Mouse (Mus musculus): ENCODE data around the gene Fkbp1b. TPM values are rescaled to one million over a fixed set of nuclear protein-coding genes. Genes with fewer than 3 reads are reported as not detected.
"Not testable (repeated sequence)": the region's sequence is repeated elsewhere in the genome, so short reads cannot be mapped to it uniquely, and the experiment has no call there.

The Fkbp1b gene
- 8.7 and 13.2 TPM in 2 replicates for polyA plus RNA-seq (2015; fragmentation: Nextera tagmentation; extraction: Ambion mirVana)

GRCm38 (mm10) chr12:4841392-4841887, at the start of gene Fkbp1b:
Gene Fkbp1b, minus strand, starts transcription at chr12:4841591.
- Histone ChIP-seq H3K9ac (ENCODE audit: low read length) (peak within 1 kb of the TSS; percentile 76), H3K36me3 (ENCODE audit: control insufficient read depth, insufficient read depth) (no peaks in the 10 kb centered on the region), H3K4me2 (ENCODE audit: low read depth, low read length) (peak within 1 kb of the TSS; percentile 80), H3K27me3 (ENCODE audit: control insufficient read depth, insufficient read depth, low read length) (no peaks in the 10 kb centered on the region; the same call in 1 of the 2 replicates), H3K4me3 (ENCODE audit: low read length) (peak within 1 kb of the TSS; percentile 73), H3K4me1 (ENCODE audit: control insufficient read depth, insufficient read depth, low read length) (peaks cover 16% of the 10 kb centered on the region), H3K27ac (ENCODE audit: low read length) (no peak within 1 kb of the TSS), H3K9me3 (replicated peaks; ENCODE audit: control insufficient read depth, low read length) (no peaks in the 10 kb centered on the region)
- ATAC-seq (replicated peaks; ENCODE audit: extremely low read depth, insufficient read depth, low FRiP score) = peak; percentile 53
- 1% methylated on average over 37 of the region's 37 CpGs for WGBS

- Histone ChIP-seq H3K27me3 (ENCODE audit: control insufficient read depth, insufficient read depth, low read length) (no peaks in the 10 kb centered on the region), H3K9me3 (replicated peaks; ENCODE audit: control insufficient read depth, low read length) (no peaks in the 10 kb centered on the region), H3K4me3 (ENCODE audit: low read length) (no peak overlapping the region), H3K27ac (ENCODE audit: low read length) (no peak overlapping the region), H3K4me1 (ENCODE audit: control insufficient read depth, insufficient read depth, low read length) (0 out of 2 replicates have a peak, but pooled peaks cover 4% of the 10 kb centered on the region), H3K9ac (ENCODE audit: low read length) (no peak overlapping the region), H3K4me2 (ENCODE audit: low read depth, low read length) (no peak overlapping the region), H3K36me3 (ENCODE audit: control insufficient read depth, insufficient read depth) (peaks cover 3% of the 10 kb centered on the region; the same call in 1 of the 2 replicates)
- WGBS = 87% methylated on average over 1 of the region's 1 CpGs
- no peak for ATAC-seq (replicated peaks; ENCODE audit: extremely low read depth, insufficient read depth, low FRiP score)
Measured at GRCm38 (mm10) chr12:4889891-4890290, 48.5 kb upstream of the Fkbp1b start.

GRCm38 (mm10) chr12:4889251-4889650, 47.9 kb upstream of the Fkbp1b start:
- no peak for ATAC-seq (replicated peaks; ENCODE audit: extremely low read depth, insufficient read depth, low FRiP score)
- Histone ChIP-seq H3K4me3 (ENCODE audit: low read length) (no peak overlapping the region), H3K4me1 (ENCODE audit: control insufficient read depth, insufficient read depth, low read length) (0 out of 2 replicates have a peak, but pooled peaks cover 4% of the 10 kb centered on the region), H3K4me2 (ENCODE audit: low read depth, low read length) (no peak overlapping the region), H3K36me3 (ENCODE audit: control insufficient read depth, insufficient read depth) (peaks cover 3% of the 10 kb centered on the region; the same call in 1 of the 2 replicates), H3K9ac (ENCODE audit: low read length) (no peak overlapping the region), H3K9me3 (replicated peaks; ENCODE audit: control insufficient read depth, low read length) (no peaks in the 10 kb centered on the region), H3K27ac (ENCODE audit: low read length) (no peak overlapping the region), H3K27me3 (ENCODE audit: control insufficient read depth, insufficient read depth, low read length) (no peaks in the 10 kb centered on the region)
- WGBS = 52% methylated on average over 2 of the region's 2 CpGs

- Histone ChIP-seq H3K27me3 (ENCODE audit: control insufficient read depth, insufficient read depth, low read length) (no peaks in the 10 kb centered on the region), H3K4me1 (ENCODE audit: control insufficient read depth, insufficient read depth, low read length) (0 out of 2 replicates have a peak, but pooled peaks cover 4% of the 10 kb centered on the region), H3K4me2 (ENCODE audit: low read depth, low read length) (no peak overlapping the region), H3K27ac (ENCODE audit: low read length) (no peak overlapping the region), H3K4me3 (ENCODE audit: low read length) (no peak overlapping the region), H3K9ac (ENCODE audit: low read length) (no peak overlapping the region), H3K9me3 (replicated peaks; ENCODE audit: control insufficient read depth, low read length) (no peaks in the 10 kb centered on the region), H3K36me3 (ENCODE audit: control insufficient read depth, insufficient read depth) (0 out of 2 replicates have a peak, but pooled peaks cover 3% of the 10 kb centered on the region)
- ATAC-seq (replicated peaks; ENCODE audit: extremely low read depth, insufficient read depth, low FRiP score) = no peak
Measured at GRCm38 (mm10) chr12:4888739-4889138, 47.3 kb upstream of the Fkbp1b start.

GRCm38 (mm10) chr12:4886581-4886980, 45.2 kb upstream of the Fkbp1b start:
- H3K27ac ChIP-seq (ENCODE audit: low read length); H3K4me3 ChIP-seq (ENCODE audit: low read length); H3K27me3 ChIP-seq (ENCODE audit: control insufficient read depth, insufficient read depth, low read length); H3K9ac ChIP-seq (ENCODE audit: low read length); H3K4me1 ChIP-seq (ENCODE audit: control insufficient read depth, insufficient read depth, low read length); ATAC-seq (replicated peaks; ENCODE audit: extremely low read depth, insufficient read depth, low FRiP score); H3K9me3 ChIP-seq (replicated peaks; ENCODE audit: control insufficient read depth, low read length); H3K4me2 ChIP-seq (ENCODE audit: low read depth, low read length): not testable (repeated sequence)
- WGBS = 98% methylated on average over 4 of the region's 4 CpGs
- H3K36me3 ChIP-seq (ENCODE audit: control insufficient read depth, insufficient read depth) = peaks cover 13% of the 10 kb centered on the region

GRCm38 (mm10) chr12:4885062-4885461, 43.7 kb upstream of the Fkbp1b start:
- Histone ChIP-seq H3K4me1 (ENCODE audit: control insufficient read depth, insufficient read depth, low read length) (0 out of 2 replicates have a peak, but pooled peaks cover 4% of the 10 kb centered on the region), H3K4me3 (ENCODE audit: low read length) (no peak overlapping the region), H3K9me3 (replicated peaks; ENCODE audit: control insufficient read depth, low read length) (no peaks in the 10 kb centered on the region), H3K36me3 (ENCODE audit: control insufficient read depth, insufficient read depth) (peaks cover 16% of the 10 kb centered on the region), H3K27me3 (ENCODE audit: control insufficient read depth, insufficient read depth, low read length) (no peaks in the 10 kb centered on the region), H3K4me2 (ENCODE audit: low read depth, low read length) (no peak overlapping the region), H3K27ac (ENCODE audit: low read length) (no peak overlapping the region), H3K9ac (ENCODE audit: low read length) (no peak overlapping the region)
- WGBS = 75% methylated on average over 1 of the region's 1 CpGs
- no peak for ATAC-seq (replicated peaks; ENCODE audit: extremely low read depth, insufficient read depth, low FRiP score)

- H3K9me3 ChIP-seq (replicated peaks; ENCODE audit: control insufficient read depth, low read length) = no peaks in the 10 kb centered on the region
- H3K36me3 ChIP-seq (ENCODE audit: control insufficient read depth, insufficient read depth) = peaks cover 28% of the 10 kb centered on the region
- 72% methylated on average over 2 of the region's 2 CpGs for WGBS
- H3K4me1 ChIP-seq (ENCODE audit: control insufficient read depth, insufficient read depth, low read length) = no peaks in the 10 kb centered on the region
- H3K9ac ChIP-seq (ENCODE audit: low read length) = no peak overlapping the region
- no peak overlapping the region for H3K27ac ChIP-seq (ENCODE audit: low read length)
- ATAC-seq (replicated peaks; ENCODE audit: extremely low read depth, insufficient read depth, low FRiP score) = no peak
- no peak overlapping the region for H3K4me3 ChIP-seq (ENCODE audit: low read length)
- no peaks in the 10 kb centered on the region for H3K27me3 ChIP-seq (ENCODE audit: control insufficient read depth, insufficient read depth, low read length)
- no peak overlapping the region for H3K4me2 ChIP-seq (ENCODE audit: low read depth, low read length)
Measured at GRCm38 (mm10) chr12:4882086-4882485, 40.7 kb upstream of the Fkbp1b start.

- no peaks in the 10 kb centered on the region for H3K27me3 ChIP-seq (ENCODE audit: control insufficient read depth, insufficient read depth, low read length)
- no peak overlapping the region for H3K9ac ChIP-seq (ENCODE audit: low read length)
- ATAC-seq (replicated peaks; ENCODE audit: extremely low read depth, insufficient read depth, low FRiP score) = no peak
- H3K4me3 ChIP-seq (ENCODE audit: low read length) = no peak overlapping the region
- no peak overlapping the region for H3K27ac ChIP-seq (ENCODE audit: low read length)
- H3K36me3 ChIP-seq (ENCODE audit: control insufficient read depth, insufficient read depth) = peaks cover 28% of the 10 kb centered on the region
- H3K4me2 ChIP-seq (ENCODE audit: low read depth, low read length) = no peak overlapping the region
- WGBS = 93% methylated on average over 5 of the region's 5 CpGs
- peaks cover 9% of the 10 kb centered on the region for H3K4me1 ChIP-seq (ENCODE audit: control insufficient read depth, insufficient read depth, low read length)
- H3K9me3 ChIP-seq (replicated peaks; ENCODE audit: control insufficient read depth, low read length) = no peaks in the 10 kb centered on the region
Measured at GRCm38 (mm10) chr12:4879048-4879447, 37.7 kb upstream of the Fkbp1b start.

GRCm38 (mm10) chr12:4878296-4878783, 36.9 kb upstream of the Fkbp1b start:
- H3K4me2 ChIP-seq (ENCODE audit: low read depth, low read length) = no peak overlapping the region
- WGBS = 72% methylated on average over 9 of the region's 9 CpGs
- H3K27me3 ChIP-seq (ENCODE audit: control insufficient read depth, insufficient read depth, low read length) = no peaks in the 10 kb centered on the region
- H3K36me3 ChIP-seq (ENCODE audit: control insufficient read depth, insufficient read depth) = peaks cover 25% of the 10 kb centered on the region
- ATAC-seq (replicated peaks; ENCODE audit: extremely low read depth, insufficient read depth, low FRiP score) = no peak
- H3K27ac ChIP-seq (ENCODE audit: low read length) = no peak overlapping the region
- no peak overlapping the region for H3K4me3 ChIP-seq (ENCODE audit: low read length)
- H3K4me1 ChIP-seq (ENCODE audit: control insufficient read depth, insufficient read depth, low read length) = peaks cover 15% of the 10 kb centered on the region
- H3K9ac ChIP-seq (ENCODE audit: low read length) = no peak overlapping the region
- H3K9me3 ChIP-seq (replicated peaks; ENCODE audit: control insufficient read depth, low read length) = no peaks in the 10 kb centered on the region

Measured in heart, embryonic 16.5 days (tissue).